Mouse (Mus musculus): ENCODE data around the gene C1qc. TPM values are rescaled to one million over a fixed set of nuclear protein-coding genes. Genes with fewer than 3 reads are reported as not detected.

Gene C1qc
- polyA plus RNA-seq, 2 experiments: 34.1 to 46.5 TPM

GRCm38 (mm10) chr4:136892371-136892770 lies 494 bp downstream of the C1qc start:
- H3K4me1 ChIP-seq (replicated peaks; ENCODE audit: control insufficient read depth in 2 of 2, insufficient read depth in 2 of 2, low read length in 1 of 2): no peaks in the 10 kb centered on the region
- H3K4me2 ChIP-seq (ENCODE audit: low read depth): no peak overlapping the region
- TF ChIP-seq CTCF (IDR thresholded peaks at IDR 0.05; ENCODE audit: low read depth): no peak
- no peak for TF ChIP-seq EP300 (IDR thresholded peaks at IDR 0.05; ENCODE audit: low read depth)
- no peak overlapping the region for H3K4me3 ChIP-seq (ENCODE audit: insufficient read depth in 1 of 2, low read depth in 2 of 2, low read length in 2 of 2)
- DNase-seq (ENCODE audit: low read depth in 3 of 3, low spot score in 3 of 3) (no peak), ATAC-seq (ENCODE audit: insufficient read depth) (no peak)
- WGBS (ENCODE audit: insufficient replicate concordance): 41% methylated on average over 7 of the region's 7 CpGs
- no peak overlapping the region for H3K27ac ChIP-seq
- peaks cover 4% of the 10 kb centered on the region; the same call in 1 of the 2 replicates for H3K27me3 ChIP-seq (ENCODE audit: control insufficient read depth, insufficient read depth, low read length)
- no peaks in the 10 kb centered on the region for H3K9me3 ChIP-seq (ENCODE audit: control insufficient read depth, low read length)
- H3K9ac ChIP-seq (replicated peaks): no peak overlapping the region
- H3K36me3 ChIP-seq (replicated peaks; ENCODE audit: control insufficient read depth, insufficient read depth, low read depth): no peaks in the 10 kb centered on the region

DNA sequence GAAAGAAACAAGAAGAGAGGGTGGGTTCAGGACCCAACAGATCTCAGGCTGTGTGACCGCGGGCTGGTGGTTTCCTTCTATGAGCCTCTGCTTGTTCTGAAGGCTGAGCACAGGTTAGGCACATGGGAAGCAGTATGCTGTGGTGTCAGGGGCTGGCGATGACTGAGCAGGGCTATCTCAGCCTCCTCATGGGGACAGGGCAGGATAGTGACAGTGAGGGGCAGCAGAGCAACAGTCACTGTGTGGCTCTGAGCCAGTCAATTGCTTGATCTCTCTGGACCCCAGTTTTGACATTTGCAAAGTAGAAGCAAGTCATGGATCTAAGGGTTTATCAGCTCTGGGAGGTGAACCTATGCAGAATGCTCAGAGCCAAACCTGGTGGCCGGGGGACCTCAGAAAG lies 1.8 kb downstream of the C1qc start:
- no peak overlapping the region for H3K27ac ChIP-seq
- no peak overlapping the region for H3K4me2 ChIP-seq (ENCODE audit: low read depth)
- H3K36me3 ChIP-seq (replicated peaks; ENCODE audit: control insufficient read depth, insufficient read depth, low read depth): no peaks in the 10 kb centered on the region
- H3K9me3 ChIP-seq (ENCODE audit: control insufficient read depth, low read length): no peaks in the 10 kb centered on the region
- DNase-seq (ENCODE audit: low read depth in 3 of 3, low spot score in 3 of 3) (no peak), ATAC-seq (ENCODE audit: insufficient read depth) (no peak)
- no peak overlapping the region for H3K9ac ChIP-seq (replicated peaks)
- TF ChIP-seq CTCF (IDR thresholded peaks at IDR 0.05; ENCODE audit: low read depth) (no peak), EP300 (IDR thresholded peaks at IDR 0.05; ENCODE audit: low read depth) (no peak)
- H3K4me1 ChIP-seq (replicated peaks; ENCODE audit: control insufficient read depth in 2 of 2, insufficient read depth in 2 of 2, low read length in 1 of 2): no peaks in the 10 kb centered on the region
- H3K4me3 ChIP-seq (ENCODE audit: insufficient read depth in 1 of 2, low read depth in 2 of 2, low read length in 2 of 2): no peak overlapping the region
- H3K27me3 ChIP-seq (ENCODE audit: control insufficient read depth, insufficient read depth, low read length): peaks cover 4% of the 10 kb centered on the region; the same call in 1 of the 2 replicates
- 61% methylated on average over 4 of the region's 4 CpGs for WGBS (ENCODE audit: insufficient replicate concordance)

GRCm38 (mm10) chr4:136889981-136890380 lies 2.9 kb downstream of the C1qc start:
- DNase-seq (ENCODE audit: low read depth in 3 of 3, low spot score in 3 of 3) (no peak), ATAC-seq (ENCODE audit: insufficient read depth) (no peak)
- Histone ChIP-seq H3K4me1 (replicated peaks; ENCODE audit: control insufficient read depth in 2 of 2, insufficient read depth in 2 of 2, low read length in 1 of 2) (no peaks in the 10 kb centered on the region), H3K9me3 (ENCODE audit: control insufficient read depth, low read length) (no peaks in the 10 kb centered on the region), H3K9ac (replicated peaks) (no peak overlapping the region), H3K27ac (no peak overlapping the region), H3K27me3 (ENCODE audit: control insufficient read depth, insufficient read depth, low read length) (no peaks in the 10 kb centered on the region), H3K4me3 (ENCODE audit: insufficient read depth in 1 of 2, low read depth in 2 of 2, low read length in 2 of 2) (no peak overlapping the region), H3K36me3 (replicated peaks; ENCODE audit: control insufficient read depth, insufficient read depth, low read depth) (no peaks in the 10 kb centered on the region), H3K4me2 (ENCODE audit: low read depth) (no peak overlapping the region)
- WGBS (ENCODE audit: insufficient replicate concordance): 71% methylated on average over 15 of the region's 15 CpGs
- TF ChIP-seq CTCF (IDR thresholded peaks at IDR 0.05; ENCODE audit: low read depth): no peak
- TF ChIP-seq EP300 (IDR thresholded peaks at IDR 0.05; ENCODE audit: low read depth): no peak

DNA sequence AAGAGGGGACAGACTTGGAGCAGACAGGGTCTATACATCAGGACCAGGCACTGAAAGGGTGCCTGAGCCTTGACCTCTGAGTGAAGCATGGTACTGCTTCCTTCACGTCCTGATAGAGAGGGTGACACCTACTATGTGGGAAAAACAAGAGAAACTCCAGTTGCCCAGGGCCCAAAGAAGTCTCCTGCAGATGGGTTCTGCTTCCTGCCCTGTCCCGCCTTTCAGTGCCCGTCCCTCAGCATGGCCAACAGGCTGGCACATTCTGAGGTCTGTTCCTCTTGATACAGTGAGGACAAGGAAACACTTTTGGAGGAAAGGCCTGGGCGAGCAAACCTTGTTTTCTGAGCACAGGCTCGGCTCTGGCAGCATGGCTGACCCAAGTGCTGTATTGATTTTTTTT lies 5.2 kb downstream of the C1qc start:
- Histone ChIP-seq H3K27me3 (ENCODE audit: control insufficient read depth, insufficient read depth, low read length) (no peaks in the 10 kb centered on the region), H3K4me1 (replicated peaks; ENCODE audit: control insufficient read depth in 2 of 2, insufficient read depth in 2 of 2, low read length in 1 of 2) (no peaks in the 10 kb centered on the region), H3K9ac (replicated peaks) (no peak overlapping the region), H3K4me3 (ENCODE audit: insufficient read depth in 1 of 2, low read depth in 2 of 2, low read length in 2 of 2) (no peak overlapping the region), H3K9me3 (ENCODE audit: control insufficient read depth, low read length) (no peaks in the 10 kb centered on the region), H3K27ac (no peak overlapping the region), H3K36me3 (replicated peaks; ENCODE audit: control insufficient read depth, insufficient read depth, low read depth) (no peaks in the 10 kb centered on the region), H3K4me2 (ENCODE audit: low read depth) (no peak overlapping the region)
- DNase-seq (ENCODE audit: low read depth in 3 of 3, low spot score in 3 of 3) (no peak), ATAC-seq (ENCODE audit: insufficient read depth) (no peak)
- 45% methylated on average over 5 of the region's 5 CpGs for WGBS (ENCODE audit: insufficient replicate concordance)
- TF ChIP-seq EP300 (IDR thresholded peaks at IDR 0.05; ENCODE audit: low read depth) (no peak), CTCF (IDR thresholded peaks at IDR 0.05; ENCODE audit: low read depth) (no peak)

- Histone ChIP-seq H3K9me3 (ENCODE audit: control insufficient read depth, low read length) (no peaks in the 10 kb centered on the region), H3K27ac (no peak within 1 kb of the TSS), H3K4me3 (ENCODE audit: insufficient read depth in 1 of 2, low read depth in 2 of 2, low read length in 2 of 2) (peak within 1 kb of the TSS in 1 of 2 experiments; percentile 14; a peak in 1 of 4 replicates), H3K36me3 (replicated peaks; ENCODE audit: control insufficient read depth, insufficient read depth, low read depth) (no peaks in the 10 kb centered on the region), H3K9ac (replicated peaks) (no peak within 1 kb of the TSS), H3K4me1 (replicated peaks; ENCODE audit: control insufficient read depth in 2 of 2, insufficient read depth in 2 of 2, low read length in 1 of 2) (no peaks in the 10 kb centered on the region), H3K27me3 (ENCODE audit: control insufficient read depth, insufficient read depth, low read length) (no peaks in the 10 kb centered on the region), H3K4me2 (ENCODE audit: low read depth) (no peak within 1 kb of the TSS)
- no peak for DNase-seq (ENCODE audit: low read depth in 3 of 3, low spot score in 3 of 3)
- no peak for TF ChIP-seq CTCF (IDR thresholded peaks at IDR 0.05; ENCODE audit: low read depth)
- no peak for TF ChIP-seq EP300 (IDR thresholded peaks at IDR 0.05; ENCODE audit: low read depth)
- 28% methylated on average over 7 of the region's 7 CpGs for WGBS (ENCODE audit: insufficient replicate concordance)
- peak; percentile 31; the same call in 1 of the 2 replicates for ATAC-seq (ENCODE audit: insufficient read depth)
These were observed 6.8 kb downstream of the C1qc start, which contains the start of gene C1qb for GRCm38 (mm10) chr4:136886101-136886500. Gene C1qb, minus strand, starts transcription at chr4:136886187.
